Mouse (Mus musculus): Measurements from ENCODE around the gene Rag2. TPM values are rescaled to one million over a fixed set of nuclear protein-coding genes. Genes with fewer than 3 reads are reported as not detected.
A peak's percentile ranks its signal among the peaks of the same experiment; 100 is the strongest.

Rag2 gene
- polyA plus RNA-seq, 1 experiment from 2014 or later, result not detected

DNA sequence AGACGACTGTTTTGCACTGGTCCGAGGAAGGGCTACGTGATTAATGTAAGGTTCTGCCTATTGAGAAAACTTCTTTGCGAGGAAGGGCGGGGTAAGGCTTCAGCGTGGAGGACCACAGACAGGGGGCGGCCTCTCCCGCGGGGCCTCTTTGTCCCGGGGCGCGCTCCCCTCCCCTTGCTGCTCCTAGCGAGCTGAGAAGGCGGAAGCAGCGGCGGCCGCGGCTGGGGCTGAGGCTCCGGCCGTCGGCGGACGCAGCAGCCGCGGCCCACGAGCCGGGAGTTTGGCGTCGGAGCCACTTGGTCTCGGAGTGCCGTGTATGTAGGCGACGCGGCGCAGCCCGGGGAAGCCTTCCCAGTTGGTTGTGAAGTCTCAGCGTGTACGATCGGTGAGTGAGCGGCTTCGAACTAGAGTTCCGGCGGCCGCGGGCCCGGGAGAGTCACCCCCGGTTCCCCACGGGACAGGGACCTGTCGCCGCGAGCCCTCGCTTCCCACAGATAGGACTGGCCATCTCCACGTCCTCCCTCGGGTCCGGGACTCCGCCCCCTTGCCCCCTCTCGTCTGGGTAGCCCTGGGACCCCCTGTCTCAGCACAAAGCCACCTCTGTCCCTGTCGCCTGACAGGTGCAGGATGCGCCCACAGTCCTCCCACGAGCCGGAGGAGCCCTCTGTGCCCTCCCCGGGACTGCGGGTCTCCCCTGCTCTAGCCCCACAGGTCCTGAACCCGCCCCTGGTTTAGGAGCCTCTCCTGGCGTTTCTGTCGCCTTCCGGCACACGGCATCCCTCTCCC lies 53.9 kb downstream of the Rag2 start, which contains the start of gene Traf6:
Gene Traf6, plus strand, starts transcription at position 194 of the 786 bp plus-strand sequence.
- Histone ChIP-seq H3K4me1 (ENCODE audit: insufficient read depth, low read length) (peaks cover 5% of the 10 kb centered on the region), H3K9ac (replicated peaks; ENCODE audit: low read length) (peak within 1 kb of the TSS; percentile 92), H3K27me3 (ENCODE audit: insufficient read depth, low read length) (peaks cover 3% of the 10 kb centered on the region; the same call in 1 of the 2 replicates), H3K36me3 (ENCODE audit: insufficient read depth, low read length) (no peaks in the 10 kb centered on the region), H3K4me3 (ENCODE audit: low read length) (peak within 1 kb of the TSS; percentile 98), H3K27ac (ENCODE audit: low read length) (0 out of 2 replicates have a peak within 1 kb of the TSS, but pooled peaks have one; percentile 26), H3K9me3 (ENCODE audit: low read length) (no peaks in the 10 kb centered on the region), H3K4me2 (replicated peaks; ENCODE audit: low read depth, low read length) (peak within 1 kb of the TSS; percentile 62)
- ATAC-seq (ENCODE audit: low FRiP score, low TSS enrichment), result peak; percentile 97
- under 1% methylated on average over 65 of the region's 68 CpGs for WGBS

DNA sequence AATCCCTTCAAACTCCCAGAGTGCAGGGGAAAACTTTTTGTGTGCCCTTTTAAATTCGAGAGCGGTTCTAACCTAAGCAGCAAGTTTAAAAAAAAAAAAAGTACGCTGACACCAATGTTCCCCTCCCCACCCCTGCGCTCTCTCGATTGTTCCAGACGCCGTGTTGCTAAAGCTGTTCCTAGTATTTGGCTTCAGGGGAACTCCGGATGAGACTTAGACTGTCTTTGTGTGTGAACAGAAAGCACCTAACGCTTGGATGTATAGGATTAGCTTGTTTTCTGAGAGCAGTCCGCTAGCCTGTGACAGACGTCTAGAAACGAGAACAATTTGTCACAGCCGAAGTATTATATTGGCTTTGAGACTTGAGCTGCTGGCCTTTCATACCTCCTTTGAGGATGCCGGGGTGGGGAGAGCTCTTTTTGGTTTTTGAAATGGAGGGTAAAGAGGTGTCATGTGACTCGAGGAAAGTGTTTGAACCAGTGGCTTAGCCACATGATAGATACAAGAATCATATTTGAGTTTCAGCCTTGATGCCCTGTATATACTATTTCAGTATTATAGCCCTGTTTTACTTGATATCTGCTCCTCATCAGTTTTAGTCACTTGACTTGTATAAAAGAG lies 54.8 kb downstream of the Rag2 start:
- Histone ChIP-seq H3K27me3 (ENCODE audit: insufficient read depth, low read length) (peaks cover 3% of the 10 kb centered on the region; the same call in 1 of the 2 replicates), H3K9me3 (ENCODE audit: low read length) (no peaks in the 10 kb centered on the region), H3K36me3 (ENCODE audit: insufficient read depth, low read length) (no peaks in the 10 kb centered on the region), H3K4me1 (ENCODE audit: insufficient read depth, low read length) (peaks cover 5% of the 10 kb centered on the region), H3K27ac (ENCODE audit: low read length) (no peak overlapping the region), H3K9ac (replicated peaks; ENCODE audit: low read length) (peak overlapping the region; percentile 92), H3K4me3 (ENCODE audit: low read length) (peak overlapping the region; percentile 98), H3K4me2 (replicated peaks; ENCODE audit: low read depth, low read length) (peak overlapping the region; percentile 62)
- 3% methylated on average over 15 of the region's 15 CpGs for WGBS
- no peak for ATAC-seq (ENCODE audit: low FRiP score, low TSS enrichment)

Other genes with a start within 250 kb of the Rag2 start
- gene Rag1, start 24.8 kb downstream of the Rag2 start, polyA plus RNA-seq (2015; fragmentation: Nextera tagmentation; extraction: Ambion mirVana), result 0.02 and 0.04 TPM in 2 replicates
- gene B230118H07Rik, start 24.8 kb downstream of the Rag2 start, polyA plus RNA-seq (2015; fragmentation: Nextera tagmentation; extraction: Ambion mirVana), result 55.3 and 57.9 TPM in 2 replicates
- gene Traf6, start 53.7 kb downstream of the Rag2 start, polyA plus RNA-seq (2015; fragmentation: Nextera tagmentation; extraction: Ambion mirVana), result 10.4 and 11.9 TPM in 2 replicates

Measured in kidney, embryonic 16.5 days (tissue).